Mouse (Mus musculus): Measurements from ENCODE around the gene Actc1.

Actc1 gene

GRCm38 (mm10) chr2:114052696-114053598 is at the start of gene Actc1:
Actc1 (minus strand) TSS chr2:114053548.
- in situ Hi-C loops (cut with MboI, MseI) = no loop called here

GRCm38 (mm10) chr2:114102471-114102870 is 49.1 kb upstream of the Actc1 start:
- in situ Hi-C loops (cut with MboI, MseI) = loop anchor here (10.0 kb wide), 1 partner anchor 268 kb away; no protein-coding TSS in a partner anchor

- in situ Hi-C loops (cut with MboI, MseI) = loop anchor here (10.0 kb wide), 1 partner anchor 266 kb away; no protein-coding TSS in a partner anchor
These were observed 47.5 kb upstream of the Actc1 start for GRCm38 (mm10) chr2:114100834-114101233.

- in situ Hi-C loops (cut with MboI, MseI) = loop anchor here (10.0 kb wide), 1 partner anchor 265 kb away; no protein-coding TSS in a partner anchor
These were observed 46.5 kb upstream of the Actc1 start for GRCm38 (mm10) chr2:114099816-114100215.

GRCm38 (mm10) chr2:114099109-114099508 is 45.8 kb upstream of the Actc1 start:
- in situ Hi-C loops (cut with MboI, MseI) = no loop called here

GRCm38 (mm10) chr2:114097627-114098026 is 44.3 kb upstream of the Actc1 start:
- in situ Hi-C loops (cut with MboI, MseI) = no loop called here

GRCm38 (mm10) chr2:114096570-114096969 is 43.2 kb upstream of the Actc1 start:
- in situ Hi-C loops (cut with MboI, MseI) = no loop called here

GRCm38 (mm10) chr2:114095348-114095747 is 42.0 kb upstream of the Actc1 start:
- in situ Hi-C loops (cut with MboI, MseI) = no loop called here

- in situ Hi-C loops (cut with MboI, MseI) = no loop called here
These were observed 41.3 kb upstream of the Actc1 start for GRCm38 (mm10) chr2:114094696-114095095.

GRCm38 (mm10) chr2:114093577-114093976 is 40.2 kb upstream of the Actc1 start:
- in situ Hi-C loops (cut with MboI, MseI) = no loop called here

- in situ Hi-C loops (cut with MboI, MseI) = loop anchor here (10.0 kb wide), 1 partner anchor 745 kb away; no protein-coding TSS in a partner anchor
These were observed 36.5 kb upstream of the Actc1 start for GRCm38 (mm10) chr2:114089862-114090261.

GRCm38 (mm10) chr2:114087271-114087670 is 33.9 kb upstream of the Actc1 start:
- in situ Hi-C loops (cut with MboI, MseI) = loop anchor here (10.0 kb wide), 1 partner anchor 742 kb away; no protein-coding TSS in a partner anchor

- in situ Hi-C loops (cut with MboI, MseI) = no loop called here
These were observed 18.5 kb upstream of the Actc1 start for GRCm38 (mm10) chr2:114071876-114072275.

GRCm38 (mm10) chr2:114066226-114066625 is 12.9 kb upstream of the Actc1 start:
- in situ Hi-C loops (cut with MboI, MseI) = no loop called here

GRCm38 (mm10) chr2:114064004-114064403 is 10.7 kb upstream of the Actc1 start:
- in situ Hi-C loops (cut with MboI, MseI) = no loop called here

- in situ Hi-C loops (cut with MboI, MseI) = no loop called here
These were observed 6.8 kb upstream of the Actc1 start for GRCm38 (mm10) chr2:114060071-114060591.

GRCm38 (mm10) chr2:114059608-114060007 is 6.3 kb upstream of the Actc1 start:
- in situ Hi-C loops (cut with MboI, MseI) = no loop called here

GRCm38 (mm10) chr2:114058226-114058796 is 5.0 kb upstream of the Actc1 start:
- in situ Hi-C loops (cut with MboI, MseI) = no loop called here

- in situ Hi-C loops (cut with MboI, MseI) = no loop called here
These were observed 4.0 kb upstream of the Actc1 start for GRCm38 (mm10) chr2:114057303-114057853.

- in situ Hi-C loops (cut with MboI, MseI) = no loop called here
These were observed 781 bp upstream of the Actc1 start for GRCm38 (mm10) chr2:114054129-114054528.

GRCm38 (mm10) chr2:114051871-114052241 is 1.5 kb downstream of the Actc1 start:
- in situ Hi-C loops (cut with MboI, MseI) = no loop called here
